Mouse (Mus musculus) liver, adult 2 months (tissue): Measurements from ENCODE around the gene Pygm.

Experiments used
- CTCF ChIP-seq: fragments of 200-500 bp; IDR thresholded peaks from 2 replicates; pipeline ENCODE4 v1.5.1; 2011; ENCODE audit warnings: low read depth, low read length, control low read depth
- POLR2A ChIP-seq: fragments of 200-500 bp; IDR thresholded peaks from 2 replicates; pipeline ENCODE4 v1.6.1; 2011; ENCODE audit warnings: low read length, control low read depth; ENCODE audit not compliant: insufficient read depth; ENCODE audit errors: extremely low read depth

DNA sequence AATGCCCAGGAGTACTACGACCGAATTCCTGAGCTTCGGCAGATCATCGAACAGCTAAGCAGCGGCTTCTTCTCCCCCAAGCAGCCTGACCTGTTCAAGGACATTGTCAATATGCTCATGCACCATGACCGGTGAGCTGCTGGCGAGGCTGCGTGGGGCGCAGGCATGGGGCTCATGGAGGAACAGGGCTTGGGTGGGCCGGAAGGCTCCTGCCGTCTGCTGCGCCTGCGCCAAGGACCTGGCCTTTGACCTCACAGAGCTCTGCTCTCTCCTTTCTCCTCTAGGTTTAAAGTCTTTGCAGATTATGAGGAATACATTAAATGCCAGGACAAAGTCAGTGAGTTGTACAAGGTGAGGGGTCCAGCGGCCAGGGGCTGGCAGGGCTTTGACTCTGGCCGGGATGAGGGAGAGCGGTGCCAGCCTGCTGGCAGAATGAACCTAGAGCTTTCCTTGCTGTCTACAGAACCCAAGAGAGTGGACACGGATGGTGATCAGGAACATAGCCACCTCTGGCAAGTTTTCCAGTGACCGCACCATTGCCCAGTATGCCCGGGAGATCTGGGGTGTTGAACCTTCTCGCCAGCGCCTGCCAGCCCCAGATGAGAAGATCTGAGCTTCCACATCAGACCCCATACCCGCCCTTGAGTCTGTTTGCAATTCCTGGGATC is 13.5 kb downstream of the Pygm start:
- no peak for TF ChIP-seq CTCF
- TF ChIP-seq POLR2A = no peak
